Mouse (Mus musculus) kidney, postnatal 14 days (tissue): ENCODE data around the gene Endou.
"Not testable (repeated sequence)": the region's sequence is repeated elsewhere in the genome, so short reads cannot be mapped to it uniquely, and the experiment has no call there.

Experiments
- DNase-seq: peaks from one replicate; pipeline ENCODE4 v3.0.0; 2022; ENCODE audit warnings: mixed read lengths

The Endou gene

DNA sequence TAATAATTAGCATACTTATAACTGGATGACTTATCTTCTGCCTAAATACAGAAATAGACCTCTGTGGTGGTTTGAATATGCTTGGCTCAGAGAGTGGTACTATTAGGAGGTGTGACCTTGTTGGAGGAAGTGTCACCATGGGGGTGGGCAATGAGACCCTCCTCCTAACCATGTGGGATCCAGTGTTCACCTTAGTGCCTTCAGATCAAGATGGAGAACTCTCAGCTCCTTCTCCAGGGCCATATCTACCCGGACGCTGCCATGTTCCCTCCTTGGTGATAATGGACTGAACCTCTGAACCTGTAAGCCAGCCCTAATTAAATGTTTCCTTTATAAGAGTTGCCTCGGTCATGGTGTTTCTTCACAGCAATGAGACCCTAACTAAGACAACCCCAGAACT, 53.8 kb downstream of the Endou start:
- no peak for DNase-seq

DNA sequence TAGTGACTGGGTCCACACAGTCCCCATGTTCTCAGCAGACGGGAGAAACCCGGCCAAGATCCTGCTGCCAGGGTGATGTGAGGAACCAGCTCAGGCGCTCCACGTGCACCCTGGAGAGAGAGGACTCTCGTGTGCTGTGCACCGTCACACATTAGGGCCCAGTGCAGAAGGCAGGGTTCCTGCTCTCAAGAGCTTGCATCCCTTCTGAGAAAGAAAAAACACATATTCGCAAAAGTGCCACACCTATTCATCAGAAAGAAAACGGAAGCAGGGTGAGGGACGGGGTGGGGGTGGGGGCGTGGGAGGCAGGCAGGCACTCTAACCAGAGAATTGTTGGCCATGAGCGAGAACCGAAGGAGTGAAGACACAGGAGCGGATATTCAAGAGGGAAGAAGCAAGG, 55.2 kb downstream of the Endou start:
- no peak for DNase-seq

DNA sequence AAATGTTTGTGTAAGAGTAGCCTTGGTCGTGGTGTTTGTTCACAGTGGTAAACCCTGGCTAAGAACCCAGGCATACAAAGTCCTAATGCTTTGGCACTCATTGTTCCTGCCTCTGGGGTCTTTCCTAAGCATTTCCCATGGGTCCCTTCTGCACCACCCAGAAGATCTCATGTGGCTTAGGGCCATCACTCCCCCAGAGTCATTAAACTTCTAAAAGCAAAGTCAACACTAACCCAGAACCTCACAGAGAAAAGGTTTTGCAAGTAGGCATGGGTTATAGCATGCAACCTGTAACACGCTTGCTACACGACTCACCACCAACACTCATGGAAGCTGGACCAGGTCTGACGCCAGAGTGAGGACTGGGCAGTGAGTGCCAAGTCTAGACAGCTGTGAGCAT, 56.7 kb downstream of the Endou start:
- no peak for DNase-seq

DNA sequence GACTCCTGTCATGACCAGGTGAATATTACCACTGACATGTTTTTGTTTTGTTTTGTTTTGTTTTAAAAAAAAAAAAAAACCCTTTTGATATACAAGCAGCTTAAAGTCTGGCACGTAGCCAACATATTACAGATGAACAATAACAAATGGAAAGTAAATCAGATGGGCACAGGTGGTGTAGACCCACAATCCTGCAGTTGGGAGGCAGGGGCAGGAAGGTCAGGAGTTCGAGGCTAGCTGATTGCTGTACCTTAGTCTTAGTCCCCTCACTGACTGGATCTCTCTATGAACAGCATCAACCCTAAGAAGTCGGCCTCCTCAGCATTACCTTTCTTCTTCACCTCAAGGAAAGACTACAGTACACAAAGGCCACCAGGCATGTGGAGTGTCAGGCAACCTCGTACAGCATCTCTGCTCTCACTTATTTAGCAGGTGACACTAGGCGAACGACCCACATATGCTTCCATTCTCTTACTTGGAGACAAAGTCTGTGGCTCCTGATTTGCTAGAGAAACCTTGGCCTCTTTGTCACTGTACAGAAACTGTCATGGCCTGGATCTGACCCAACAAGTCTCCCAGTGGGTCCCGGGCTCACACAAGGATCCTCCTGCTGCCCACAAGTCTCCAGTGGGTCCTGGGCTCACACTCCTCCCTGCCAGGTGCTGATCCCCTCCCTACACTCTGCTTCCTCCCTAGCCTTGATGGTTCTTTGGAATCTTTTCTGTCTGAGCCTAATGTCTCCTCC, 57.7 kb downstream of the Endou start:
- no peak for DNase-seq

DNA sequence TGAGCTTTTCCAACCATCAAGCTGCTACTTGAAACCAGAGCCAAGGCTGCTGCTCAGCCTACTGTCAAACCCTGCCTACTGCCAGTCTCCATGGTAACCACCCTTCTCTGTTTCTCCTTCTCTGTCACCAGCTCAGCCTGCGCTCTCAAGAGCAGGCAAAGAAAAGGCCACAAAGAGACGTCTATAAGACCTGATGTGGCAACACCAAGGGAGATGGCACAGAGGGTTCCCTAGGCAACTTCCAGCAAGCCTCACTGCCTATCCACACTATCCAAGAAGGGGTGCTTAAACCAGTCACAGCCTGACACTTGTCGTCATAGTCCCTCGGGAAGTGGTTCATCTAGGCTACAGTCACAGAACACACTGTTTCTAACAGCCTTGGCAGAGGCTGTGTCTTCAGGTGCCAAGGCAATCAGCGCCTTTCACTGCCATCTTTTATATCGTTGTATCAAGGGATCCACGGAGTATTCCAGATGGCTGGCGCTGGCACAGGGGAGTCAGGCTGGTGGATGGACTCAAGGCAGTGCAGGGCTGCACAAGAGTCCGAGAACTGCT, 58.9 kb downstream of the Endou start:
- DNase-seq, result no peak

- DNase-seq, result no peak
Observed at GRCm38 (mm10) chr15:97670554-97670953, 60.6 kb downstream of the Endou start.

GRCm38 (mm10) chr15:97668158-97668877, 62.8 kb downstream of the Endou start:
- not testable (repeated sequence) for DNase-seq

GRCm38 (mm10) chr15:97667437-97667836, 63.7 kb downstream of the Endou start:
- peak; percentile 73 for DNase-seq

- DNase-seq, result no peak
Observed at GRCm38 (mm10) chr15:97666457-97666770, 64.7 kb downstream of the Endou start.

GRCm38 (mm10) chr15:97665770-97666456, 65.2 kb downstream of the Endou start:
- no peak for DNase-seq

GRCm38 (mm10) chr15:97664981-97665668, 66.0 kb downstream of the Endou start:
- DNase-seq, result no peak

DNA sequence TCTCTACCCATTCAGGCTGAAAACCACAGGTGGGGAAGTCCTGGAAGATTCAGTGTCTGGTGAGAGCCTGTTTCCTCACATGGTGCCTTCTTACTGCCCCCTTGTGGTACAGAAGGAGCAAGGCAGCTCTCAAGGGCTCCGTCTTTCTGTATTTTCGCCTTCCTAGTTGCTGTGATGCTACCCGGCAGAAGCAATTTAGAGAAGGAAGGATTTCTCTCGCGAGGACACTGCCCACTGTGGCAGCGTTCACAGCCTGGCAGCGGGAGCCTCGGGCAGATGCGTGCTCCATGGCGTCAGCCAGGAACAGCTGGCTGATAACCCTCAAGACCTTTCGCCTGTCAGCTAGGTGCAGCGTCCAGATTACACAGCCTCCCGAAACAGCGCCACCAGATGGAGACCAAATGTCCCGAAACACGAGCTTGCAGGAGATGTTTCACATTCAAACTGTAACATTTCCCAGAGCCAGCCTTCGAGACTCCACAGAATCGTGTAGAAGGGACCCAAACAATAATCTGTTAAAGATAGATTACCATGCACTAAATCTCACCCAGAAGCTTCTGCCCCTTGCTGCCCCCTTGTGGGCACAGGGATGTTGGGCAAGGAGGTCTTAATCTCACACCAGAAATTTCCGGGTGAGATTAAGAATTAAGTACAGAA, 67.3 kb downstream of the Endou start:
- DNase-seq, result peak; percentile 74
